Mouse (Mus musculus): ENCODE measurements around the gene Zfp445.

DNA sequence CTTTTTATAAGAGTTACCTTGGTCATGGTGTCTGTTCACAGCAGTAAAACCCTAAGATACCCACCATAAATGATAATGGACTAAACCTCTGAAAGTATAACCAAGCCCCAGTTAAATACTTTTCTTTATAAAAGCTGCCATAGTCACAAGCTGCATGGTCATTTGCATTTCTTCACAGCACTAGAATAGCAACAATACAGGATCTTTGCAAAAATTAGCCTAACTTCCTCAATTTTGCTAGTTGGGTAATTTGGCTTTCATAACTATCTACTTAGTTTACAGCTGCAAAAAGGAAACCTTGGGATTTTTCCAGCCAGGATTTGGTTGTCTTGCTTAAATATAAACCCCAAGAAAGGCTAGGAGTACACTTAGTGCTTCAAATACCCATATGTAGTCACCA is 5.1 kb downstream of the Zfp445 start:
- no peak for TF ChIP-seq CTCF (IDR thresholded peaks at IDR 0.05; ENCODE audit: low read depth)
- TF ChIP-seq EP300 (IDR thresholded peaks at IDR 0.05; ENCODE audit: low read depth) = no peak
